Mouse (Mus musculus): Measurements from ENCODE around the gene Mef2c.

Gene Mef2c

GRCm38 (mm10) chr13:83660722-83661121, 156.9 kb downstream of the Mef2c start:
- no peak for DNase-seq (ENCODE audit: inconsistent age in 2 of 2, low spot score in 1 of 2)

- DNase-seq (ENCODE audit: inconsistent age in 2 of 2, low spot score in 1 of 2) = no peak
Observed at GRCm38 (mm10) chr13:83661166-83661565, 157.3 kb downstream of the Mef2c start.

- DNase-seq (ENCODE audit: inconsistent age in 2 of 2, low spot score in 1 of 2) = no peak
Observed at GRCm38 (mm10) chr13:83662089-83662551, 158.3 kb downstream of the Mef2c start.

GRCm38 (mm10) chr13:83666179-83666578, 162.3 kb downstream of the Mef2c start:
- DNase-seq (ENCODE audit: inconsistent age in 2 of 2, low spot score in 1 of 2) = no peak

- no peak for DNase-seq (ENCODE audit: inconsistent age in 2 of 2, low spot score in 1 of 2)
Observed at GRCm38 (mm10) chr13:83667051-83667450, 163.2 kb downstream of the Mef2c start.

GRCm38 (mm10) chr13:83707611-83708010, 203.8 kb downstream of the Mef2c start:
- no peak for DNase-seq (ENCODE audit: inconsistent age in 2 of 2, low spot score in 1 of 2)

GRCm38 (mm10) chr13:83712778-83713380, 209.0 kb downstream of the Mef2c start:
- DNase-seq (ENCODE audit: inconsistent age in 2 of 2, low spot score in 1 of 2) = peak in 1 of 2 experiments; percentile 11

- peak in 1 of 2 experiments; percentile 15 for DNase-seq (ENCODE audit: inconsistent age in 2 of 2, low spot score in 1 of 2)
Observed at GRCm38 (mm10) chr13:83713661-83714291, 209.9 kb downstream of the Mef2c start.

GRCm38 (mm10) chr13:83714466-83715307, 210.9 kb downstream of the Mef2c start:
- peak; percentile 74 to 94 for DNase-seq (ENCODE audit: inconsistent age in 2 of 2, low spot score in 1 of 2)

GRCm38 (mm10) chr13:83715308-83715785, 211.5 kb downstream of the Mef2c start:
- DNase-seq (ENCODE audit: inconsistent age in 2 of 2, low spot score in 1 of 2) = no peak

GRCm38 (mm10) chr13:83715971-83716615, 212.3 kb downstream of the Mef2c start:
- DNase-seq (ENCODE audit: inconsistent age in 2 of 2, low spot score in 1 of 2) = peak in 1 of 2 experiments; percentile 30

All from adrenal gland, adult (tissue).